Mouse (Mus musculus): Measurements from ENCODE around the gene Treml4.

DNA sequence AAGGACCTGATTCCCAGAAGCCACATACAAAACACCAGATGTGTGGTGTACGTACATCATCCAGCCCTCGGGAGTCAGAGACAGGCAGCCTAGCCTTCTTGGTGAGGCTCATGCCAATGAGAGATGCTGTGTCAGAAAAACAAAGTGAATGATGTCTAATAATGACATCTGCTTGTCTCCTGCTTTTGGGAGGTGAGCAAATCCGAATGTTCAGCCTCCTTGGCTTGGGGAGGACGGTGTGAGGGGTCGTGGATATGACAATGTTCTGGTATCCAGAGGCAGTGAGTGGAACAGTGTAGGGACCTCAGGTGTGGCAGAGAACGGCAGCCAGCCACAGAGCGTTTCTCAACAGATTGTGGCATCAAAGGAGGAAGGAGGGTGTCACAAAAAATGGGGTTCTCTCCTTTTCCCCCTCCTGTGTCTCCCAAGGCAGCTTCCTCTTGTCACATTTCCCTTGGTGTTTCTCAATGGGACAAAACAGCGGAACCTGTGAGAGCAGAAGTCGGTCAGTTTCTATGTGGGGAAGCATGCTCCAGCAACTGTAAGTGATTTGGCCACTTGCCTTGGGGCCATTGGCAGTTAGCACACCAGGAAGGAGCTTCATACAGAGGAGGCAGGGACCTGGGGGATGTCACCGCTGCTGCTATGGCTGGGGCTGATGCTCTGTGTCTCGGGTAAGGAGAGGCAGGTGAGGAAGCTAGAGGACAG is 16.7 kb upstream of the Treml4 start, which contains the start of gene Trem3:
- no peak for TF ChIP-seq CTCF (conservative IDR thresholded peaks at IDR 0.05; ENCODE audit: insufficient read depth, insufficient read length, low read depth, low read length)
- TF ChIP-seq POLR2A (IDR thresholded peaks at IDR 0.05; ENCODE audit: low read depth, low read length) = no peak
